Mouse (Mus musculus) v-Abl transformed pro-B cells (cell line): ENCODE measurements around the gene Ifrd1.

Experiments used
- in situ Hi-C, 2 experiments: fragments of 400-800 bp; cut with MboI; formaldehyde crosslinking; loops; one replicate each; pipeline ENCODE4 v1.15.1; 2025; ENCODE audit not compliant: unreplicated experiment in 2 of 2

Ifrd1 gene

GRCm38 (mm10) chr12:40245434-40245970, 2.8 kb downstream of the Ifrd1 start:
- in situ Hi-C loops = no loop called here

DNA sequence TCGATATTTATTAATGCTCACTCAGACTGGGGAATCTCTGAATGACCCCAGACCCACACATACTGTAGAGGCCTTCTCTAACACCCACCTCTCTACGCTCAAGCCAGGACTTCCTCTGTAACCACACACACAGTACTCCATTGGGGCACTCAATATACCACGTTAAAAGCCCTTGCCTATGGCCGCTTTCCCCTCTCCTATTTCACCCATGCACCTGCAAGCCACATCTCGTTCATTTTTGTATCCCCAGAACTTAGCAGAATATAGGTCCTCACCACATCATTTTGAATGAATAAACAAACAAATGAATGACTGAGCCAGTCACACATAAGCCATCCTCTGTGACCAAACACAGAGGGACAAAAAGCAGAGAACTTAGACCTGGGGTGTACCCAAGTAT, 3.4 kb downstream of the Ifrd1 start:
- in situ Hi-C loops = no loop called here

GRCm38 (mm10) chr12:40243821-40244221, 4.5 kb downstream of the Ifrd1 start:
- in situ Hi-C loops = no loop called here

GRCm38 (mm10) chr12:40243241-40243640, 5.1 kb downstream of the Ifrd1 start:
- in situ Hi-C loops = no loop called here

GRCm38 (mm10) chr12:40239161-40239560, 9.1 kb downstream of the Ifrd1 start:
- in situ Hi-C loops = no loop called here

DNA sequence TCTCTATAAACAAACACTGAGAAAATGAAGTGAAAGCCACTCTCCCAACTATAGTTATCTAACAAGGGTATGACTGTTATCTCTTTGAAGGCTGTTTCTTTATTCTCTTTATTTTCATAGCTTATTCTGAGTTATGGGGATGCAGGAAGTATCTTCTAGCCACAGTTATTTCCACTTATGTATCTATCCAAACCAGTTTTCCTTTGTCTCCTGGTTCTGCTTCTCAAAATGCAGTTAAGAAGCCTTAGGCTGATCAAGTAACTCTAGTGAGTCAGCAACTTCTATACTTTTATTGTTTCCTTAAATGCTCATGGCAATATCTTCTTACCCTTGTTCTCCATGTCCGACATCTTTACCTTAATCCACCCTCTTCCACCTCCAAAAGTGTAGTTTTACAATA, 16.1 kb downstream of the Ifrd1 start:
- in situ Hi-C loops = no loop called here

GRCm38 (mm10) chr12:40231632-40232031, 16.7 kb downstream of the Ifrd1 start:
- in situ Hi-C loops = no loop called here

- in situ Hi-C loops = loop anchor here in 1 of 2 experiments (5.0 to 10.0 kb wide), 2 partner anchors 122 to 220 kb away; partner anchors contain the start of genes Dock4 and Zfp277
These were observed 24.0 kb downstream of the Ifrd1 start for GRCm38 (mm10) chr12:40224171-40224880.

DNA sequence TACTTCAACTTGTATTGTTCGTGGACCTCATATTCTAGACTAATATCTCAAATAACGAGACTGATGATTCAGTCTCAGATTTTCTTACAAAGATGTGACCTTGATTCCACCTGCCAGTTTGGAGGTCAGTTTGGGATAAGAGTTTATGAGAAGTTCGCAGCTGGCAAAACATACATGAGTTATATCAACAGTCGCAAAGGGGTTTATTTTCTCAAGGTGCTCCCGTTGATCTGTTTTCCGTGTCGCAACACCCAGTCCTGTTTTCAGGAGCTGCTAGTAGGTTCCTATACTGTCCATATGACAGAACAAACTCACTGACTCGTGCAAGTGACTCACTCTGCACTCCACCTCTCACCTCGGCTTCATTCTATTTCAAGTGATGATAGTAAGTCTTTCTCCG, 24.6 kb downstream of the Ifrd1 start:
- in situ Hi-C loops = loop anchor here in 1 of 2 experiments (5.0 to 10.0 kb wide), 2 partner anchors 121 to 221 kb away; partner anchors contain the start of genes Dock4 and Zfp277

DNA sequence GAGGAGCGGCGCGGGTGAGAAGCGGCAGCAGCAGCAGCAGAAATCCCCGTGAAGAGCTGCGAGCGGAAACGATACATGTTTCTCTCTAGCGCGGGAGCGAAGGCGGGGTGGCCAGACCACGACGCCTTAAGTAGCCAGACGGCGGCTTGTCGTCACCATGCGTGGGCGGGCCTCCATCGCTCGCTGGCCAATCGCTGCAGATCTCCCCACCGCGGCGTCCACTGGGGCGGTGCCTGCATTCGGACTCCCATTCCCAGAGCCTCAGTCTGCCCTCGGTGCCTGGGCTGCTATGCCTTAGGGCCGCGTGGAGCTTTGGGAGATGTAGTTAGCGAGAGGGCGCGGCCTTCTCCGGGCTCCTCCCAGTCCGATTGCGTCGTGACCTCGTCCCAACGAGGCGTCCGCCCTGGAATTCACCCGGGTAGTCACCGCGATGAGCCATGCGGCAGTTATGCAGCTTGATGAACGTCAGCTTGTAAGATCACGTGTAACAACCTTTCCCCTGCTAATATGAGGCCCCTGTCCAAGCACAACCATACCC, 25.2 kb downstream of the Ifrd1 start:
- in situ Hi-C loops = loop anchor here in 1 of 2 experiments (5.0 to 10.0 kb wide), 2 partner anchors 121 to 222 kb away; partner anchors contain the start of genes Dock4 and Zfp277

DNA sequence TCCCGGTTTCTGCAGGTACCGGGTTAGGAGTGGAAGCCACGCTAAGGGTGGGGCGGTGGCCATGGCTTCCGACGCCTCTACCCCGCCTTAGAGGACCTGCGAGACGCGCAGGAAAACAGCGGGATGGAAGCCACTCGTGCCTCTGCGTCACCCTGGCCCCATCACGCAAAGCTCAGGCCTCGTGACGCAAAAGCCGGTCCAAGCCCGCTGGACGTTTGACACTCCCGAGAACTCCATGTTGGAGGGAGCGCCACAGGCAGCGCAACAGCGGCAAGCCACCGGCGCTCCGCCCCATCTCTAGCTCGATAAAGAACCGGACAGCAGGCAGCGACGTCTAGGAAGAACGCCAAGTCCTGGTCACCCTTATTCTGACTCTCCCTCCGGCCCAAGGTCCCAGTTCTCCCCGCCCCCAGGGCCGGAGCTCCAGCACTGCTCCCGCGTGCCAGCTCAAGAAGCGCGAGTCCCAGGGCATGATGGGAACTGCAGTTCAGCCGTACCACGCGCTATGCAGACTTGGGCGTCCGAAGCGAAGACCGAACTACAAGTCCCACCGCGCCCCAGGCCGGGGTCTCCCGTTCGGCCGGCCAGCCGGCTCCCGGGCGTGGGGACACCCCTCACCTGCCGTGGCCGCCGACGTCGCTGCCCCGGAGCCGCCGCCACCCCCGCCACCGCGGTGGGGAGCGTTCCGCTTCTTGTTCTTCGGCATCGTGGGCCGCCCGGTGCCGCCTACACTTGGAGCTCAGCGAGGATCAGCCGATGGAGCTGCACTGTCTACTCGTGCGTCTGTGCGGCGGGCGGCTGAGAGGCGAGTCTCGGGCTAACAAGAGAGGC, 25.8 kb downstream of the Ifrd1 start:
- in situ Hi-C loops = loop anchor here in 1 of 2 experiments (5.0 to 10.0 kb wide), 2 partner anchors 120 to 222 kb away; partner anchors contain the start of genes Dock4 and Zfp277

GRCm38 (mm10) chr12:40221611-40222010, 26.7 kb downstream of the Ifrd1 start:
- in situ Hi-C loops = loop anchor here in 1 of 2 experiments (5.0 to 10.0 kb wide), 2 partner anchors 119 to 223 kb away; partner anchors contain the start of genes Dock4 and Zfp277

- in situ Hi-C loops = loop anchor here in 1 of 2 experiments (5.0 to 10.0 kb wide), 2 partner anchors 119 to 224 kb away; partner anchors contain the start of genes Dock4 and Zfp277
These were observed 27.4 kb downstream of the Ifrd1 start for GRCm38 (mm10) chr12:40220896-40221295.

DNA sequence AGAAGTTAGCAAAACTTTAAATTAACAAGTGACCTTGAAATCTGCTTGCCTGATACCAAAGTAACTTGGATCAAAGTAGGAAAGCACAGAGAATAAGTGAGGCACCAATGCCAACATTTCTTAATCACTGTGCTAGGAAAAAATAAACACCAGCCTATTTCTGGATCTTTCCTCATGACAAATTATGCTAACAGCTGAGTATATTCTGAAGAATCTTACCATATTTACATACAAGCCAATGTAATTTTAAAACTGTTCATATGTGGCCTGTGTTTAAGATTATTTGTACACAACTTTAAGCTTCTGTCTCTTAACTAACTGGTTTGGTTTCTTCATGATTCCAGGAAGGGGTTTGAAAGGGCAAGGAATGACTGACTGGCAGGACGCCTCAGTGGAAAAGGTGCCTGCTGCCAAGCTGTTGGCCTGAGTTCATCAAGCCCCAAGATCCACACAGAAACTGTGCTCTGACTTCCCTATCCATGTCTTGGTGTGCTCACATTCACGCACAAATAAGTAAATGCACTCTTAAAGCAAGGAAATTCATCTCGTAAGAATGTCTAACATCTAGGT, 28.2 kb downstream of the Ifrd1 start:
- in situ Hi-C loops = loop anchor here in 1 of 2 experiments (5.0 to 10.0 kb wide), 2 partner anchors 118 to 225 kb away; partner anchors contain the start of genes Dock4 and Zfp277

- in situ Hi-C loops = no loop called here
These were observed 29.8 kb downstream of the Ifrd1 start for GRCm38 (mm10) chr12:40218430-40218945.

GRCm38 (mm10) chr12:40217776-40218175, 30.5 kb downstream of the Ifrd1 start:
- in situ Hi-C loops = no loop called here

DNA sequence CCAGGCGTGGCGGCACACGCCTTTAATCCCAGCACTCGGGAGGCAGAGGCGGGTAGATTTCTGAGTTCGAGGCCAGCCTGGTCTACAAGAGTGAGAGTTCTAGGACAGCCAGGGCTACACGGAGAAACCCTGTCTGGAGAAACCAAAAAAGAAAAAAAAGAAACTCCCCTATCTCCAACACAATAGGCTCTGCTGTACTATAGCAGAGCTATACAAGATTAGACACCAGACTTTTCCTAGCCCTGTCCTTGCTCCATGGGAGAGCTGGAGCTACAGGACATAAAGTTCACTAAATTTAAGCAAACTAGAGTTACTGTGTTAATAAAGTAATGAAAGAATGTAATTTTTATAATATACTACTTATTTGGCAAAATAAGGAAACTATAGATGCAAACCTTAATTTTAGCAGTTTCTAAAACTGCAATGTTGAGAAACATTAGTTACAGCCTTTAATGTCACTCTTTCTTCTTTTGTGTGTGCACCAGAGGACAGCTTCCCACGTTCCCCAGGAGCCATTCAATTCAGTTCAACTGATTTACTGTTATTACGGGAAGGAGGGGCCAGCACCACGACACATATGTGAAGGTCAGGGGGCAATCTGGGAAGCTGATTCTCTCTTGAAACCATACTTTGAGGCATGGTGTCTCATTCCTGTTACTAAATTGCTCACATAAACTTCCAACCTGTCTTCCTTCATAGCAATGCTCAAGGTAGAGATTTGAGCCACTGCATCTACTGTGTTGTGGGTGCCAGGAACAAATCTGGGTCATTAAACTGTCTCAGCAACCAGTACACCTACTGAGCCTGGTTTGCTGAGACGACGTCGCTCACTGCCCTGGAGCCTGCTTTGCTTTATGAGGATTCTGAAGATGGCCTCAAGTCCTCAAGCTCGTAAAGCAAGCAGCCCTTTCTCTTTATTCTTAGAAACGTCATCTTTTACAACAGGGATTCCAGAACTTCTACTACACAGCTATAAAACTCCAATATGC, 33.1 kb downstream of the Ifrd1 start:
- in situ Hi-C loops = no loop called here

- in situ Hi-C loops = no loop called here
These were observed 39.3 kb downstream of the Ifrd1 start for GRCm38 (mm10) chr12:40209049-40209448.

- in situ Hi-C loops = no loop called here
These were observed 40.4 kb downstream of the Ifrd1 start for GRCm38 (mm10) chr12:40207909-40208308.
